Mouse (Mus musculus) liver, adult (tissue): ENCODE measurements around the gene Gm28778.

Experiments
- GATA4 ChIP-seq: IDR thresholded peaks from 2 replicates; pipeline ENCODE4 v1.6.1; 2014; ENCODE audit warnings: mild to moderate bottlenecking, low read length; ENCODE audit not compliant: insufficient replicate concordance

The Gm28778 gene

DNA sequence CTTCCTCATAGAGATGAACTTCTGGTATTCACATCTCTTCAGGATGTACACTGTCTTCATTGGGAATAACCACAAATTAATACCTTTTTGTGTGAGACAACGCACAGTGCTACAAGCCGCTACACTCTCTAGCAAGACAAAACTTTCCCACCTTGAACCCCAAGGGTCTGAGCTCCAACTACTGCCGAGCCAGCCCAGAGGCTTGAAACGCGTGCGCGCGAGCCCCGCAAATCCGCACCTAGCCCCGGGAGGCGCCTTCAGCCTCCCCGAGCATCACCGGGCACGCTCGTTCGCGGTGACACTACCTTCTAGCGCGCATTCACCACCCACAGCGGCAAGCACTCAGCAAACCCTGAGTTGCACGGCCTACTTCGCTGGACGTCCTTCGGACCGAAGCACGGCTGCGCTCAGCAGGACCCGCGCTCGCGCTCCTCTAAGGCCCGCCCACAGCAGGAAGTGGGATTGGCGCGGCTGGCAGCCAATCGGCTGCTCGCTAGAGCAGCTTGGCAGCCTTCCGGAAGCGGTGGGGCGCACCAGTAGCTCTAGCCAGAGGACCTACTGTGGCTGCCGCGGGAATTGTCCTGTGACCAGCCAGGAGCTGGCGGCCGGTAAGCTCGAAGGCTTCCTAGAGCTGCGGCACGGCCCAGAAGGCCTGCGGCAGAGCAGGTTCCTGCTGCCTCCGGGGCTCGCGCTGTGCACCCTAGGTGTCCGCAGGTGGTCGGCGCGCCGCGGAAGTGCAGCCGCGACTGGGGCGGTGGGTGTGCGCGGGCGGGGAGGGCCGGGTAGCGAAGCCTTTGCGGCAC, at the start of gene Gm28778, which contains the start of the genes Pms1 and Ormdl1:
Gene Gm28778, plus strand, starts transcription at position 531 of the 803 bp plus-strand sequence.
Gene Pms1, minus strand, starts transcription at position 438 of the 803 bp plus-strand sequence.
Gene Ormdl1, plus strand, starts transcription at position 515 of the 803 bp plus-strand sequence.
- TF ChIP-seq GATA4, result no peak

GRCm38 (mm10) chr1:53269901-53270300, 27.0 kb upstream of the Gm28778 start:
- no peak for TF ChIP-seq GATA4

- no peak for TF ChIP-seq GATA4
Observed at GRCm38 (mm10) chr1:53272646-53273045, 24.3 kb upstream of the Gm28778 start.

DNA sequence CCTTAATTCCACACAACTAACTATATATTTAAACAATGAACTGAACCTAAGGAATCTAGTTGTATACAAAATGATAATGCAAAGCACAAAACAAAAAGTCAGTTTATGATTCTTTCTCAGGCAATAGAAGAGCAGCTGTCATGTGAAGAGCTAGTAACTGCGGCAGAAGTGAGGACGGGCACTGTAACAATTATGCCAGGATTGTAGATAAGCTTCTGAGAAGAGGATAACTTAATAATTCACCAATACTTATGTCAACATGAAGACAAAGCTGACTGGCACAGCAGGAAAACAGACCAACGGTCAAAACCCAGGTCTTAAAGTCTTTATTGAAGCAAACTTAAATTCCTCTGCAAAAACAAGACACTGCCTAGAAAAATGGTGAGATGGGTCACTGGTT, 5.7 kb upstream of the Gm28778 start:
- peak; percentile 77 for TF ChIP-seq GATA4

DNA sequence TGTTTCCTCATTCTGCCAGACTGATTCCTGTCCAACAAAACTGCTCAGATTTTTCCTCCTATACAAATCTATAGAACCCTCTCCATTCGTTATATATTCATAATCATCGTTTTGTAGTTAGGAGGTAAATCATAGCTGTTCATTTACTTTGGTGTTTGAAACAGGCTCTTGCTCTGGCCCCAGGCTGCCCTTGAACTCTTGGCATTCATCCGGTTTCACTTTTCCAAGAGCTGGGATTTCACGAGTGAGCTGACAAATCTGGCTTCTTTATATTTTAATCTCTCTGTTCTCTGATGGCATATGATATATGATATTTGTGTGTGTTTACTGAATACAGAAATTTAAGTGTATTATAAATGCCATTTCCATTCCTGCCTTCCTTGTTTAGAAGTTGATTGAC, 3.6 kb downstream of the Gm28778 start:
- TF ChIP-seq GATA4, result no peak

GRCm38 (mm10) chr1:53312989-53313967, 16.4 kb downstream of the Gm28778 start, which contains the start of gene Osgepl1:
Gene Osgepl1 (plus strand): TSS chr1:53313624.
- TF ChIP-seq GATA4, result no peak

DNA sequence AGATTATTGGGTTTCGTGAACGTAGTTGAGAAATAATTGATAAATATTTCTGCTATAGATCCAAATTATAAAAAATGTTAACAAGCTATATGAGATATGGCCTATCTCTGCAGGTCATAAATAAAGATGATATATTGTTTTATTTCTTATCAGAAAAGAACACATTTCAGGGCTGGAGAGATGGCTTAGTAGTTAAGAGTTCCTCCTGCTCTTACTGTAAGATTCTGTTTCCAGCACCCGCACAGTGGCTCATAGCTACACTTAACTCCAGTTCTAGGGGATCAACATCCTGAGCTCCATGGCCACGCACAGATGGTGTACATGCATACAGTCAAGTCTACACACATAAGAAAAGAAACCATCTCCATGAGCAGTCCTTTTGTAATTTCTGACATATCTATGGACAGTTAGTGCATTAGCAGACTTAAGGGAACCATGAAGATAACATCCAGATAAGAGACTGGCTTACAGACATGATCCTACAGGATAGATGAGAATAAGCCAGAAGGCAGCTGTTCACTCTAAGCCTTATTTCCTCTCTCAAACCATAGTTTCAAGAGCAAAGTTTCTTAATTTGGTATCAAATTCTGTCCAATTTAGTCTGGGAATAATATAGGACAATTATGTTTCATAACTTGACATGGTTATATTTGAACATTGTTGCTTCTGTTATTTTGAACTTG, 24.9 kb downstream of the Gm28778 start:
- no peak for TF ChIP-seq GATA4

GRCm38 (mm10) chr1:53323254-53323653, 26.3 kb downstream of the Gm28778 start:
- no peak for TF ChIP-seq GATA4

GRCm38 (mm10) chr1:53324277-53324676, 27.4 kb downstream of the Gm28778 start:
- TF ChIP-seq GATA4, result no peak

- no peak for TF ChIP-seq GATA4
Observed at GRCm38 (mm10) chr1:53324827-53325494, 28.1 kb downstream of the Gm28778 start.

GRCm38 (mm10) chr1:53335465-53335864, 38.6 kb downstream of the Gm28778 start:
- TF ChIP-seq GATA4, result no peak

- no peak for TF ChIP-seq GATA4
Observed at GRCm38 (mm10) chr1:53341071-53341470, 44.2 kb downstream of the Gm28778 start.

DNA sequence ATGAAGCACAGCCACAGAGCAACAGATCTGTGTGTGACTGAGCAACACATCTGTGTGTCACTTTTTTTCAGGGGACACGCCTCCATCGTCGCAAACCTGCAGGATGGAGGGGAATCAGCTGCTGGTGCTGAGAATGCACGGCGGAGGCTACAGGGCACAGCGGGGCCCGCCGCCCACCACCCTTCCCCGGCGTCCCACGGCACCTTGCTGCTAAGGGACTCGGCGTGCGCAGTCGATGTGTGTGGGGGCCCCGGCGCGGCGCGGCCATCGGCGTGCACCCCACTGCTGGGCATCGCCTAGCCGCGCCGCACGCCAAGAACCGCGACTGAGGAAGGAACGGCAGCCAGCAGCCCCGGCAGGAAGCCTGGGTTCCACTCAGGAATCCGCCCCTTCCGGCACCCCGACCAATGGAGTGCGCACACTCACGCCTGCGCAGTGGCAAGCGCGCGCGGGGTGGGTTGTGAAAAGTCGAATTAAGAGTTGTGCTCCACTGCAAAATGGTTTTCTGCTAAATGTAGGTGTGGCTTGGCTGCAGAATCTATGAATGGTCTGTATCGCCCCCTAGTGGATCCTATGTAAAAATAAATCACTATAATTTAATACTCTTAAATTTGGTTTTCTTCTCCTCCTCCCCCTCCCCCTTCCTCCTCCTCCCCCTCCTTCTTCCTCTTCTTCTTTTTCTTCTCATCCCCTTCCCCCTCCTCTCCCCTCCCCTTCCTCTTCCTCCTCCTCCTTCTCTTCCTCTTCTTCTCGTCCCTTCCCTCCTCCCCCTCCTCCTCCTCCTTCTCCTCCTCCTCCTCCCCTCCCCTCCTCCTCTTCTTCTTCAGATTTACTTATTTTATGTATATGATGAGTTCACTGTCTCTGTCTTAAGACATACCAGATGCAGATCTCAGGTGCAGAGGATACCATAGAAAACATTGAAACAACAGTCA, 55.7 kb downstream of the Gm28778 start, which contains the start of the genes Asdurf, Gm28551 and Asnsd1:
Gene Asdurf, minus strand, starts transcription at position 293 of the 935 bp plus-strand sequence.
Gene Gm28551, minus strand, starts transcription at position 341 of the 935 bp plus-strand sequence.
Gene Asnsd1, minus strand, starts transcription at position 426 of the 935 bp plus-strand sequence.
- no peak; the same call in 1 of the 2 replicates for TF ChIP-seq GATA4
